Mouse (Mus musculus) cerebellum, adult 2 months (tissue): ENCODE measurements around the gene Dcaf11.

Experiments used
- CTCF ChIP-seq: fragments of 200-500 bp; IDR thresholded peaks from 2 replicates; pipeline ENCODE4 v1.5.1; 2011; ENCODE audit warnings: low read depth, mild to moderate bottlenecking, control low read depth, low read length, moderate library complexity, borderline replicate concordance; ENCODE audit not compliant: insufficient read depth
- POLR2A ChIP-seq: fragments of 200-500 bp; IDR thresholded peaks from 2 replicates; pipeline ENCODE4 v1.6.1; 2011; ENCODE audit warnings: low read length, control low read depth, borderline replicate concordance; ENCODE audit not compliant: insufficient read depth

DNA sequence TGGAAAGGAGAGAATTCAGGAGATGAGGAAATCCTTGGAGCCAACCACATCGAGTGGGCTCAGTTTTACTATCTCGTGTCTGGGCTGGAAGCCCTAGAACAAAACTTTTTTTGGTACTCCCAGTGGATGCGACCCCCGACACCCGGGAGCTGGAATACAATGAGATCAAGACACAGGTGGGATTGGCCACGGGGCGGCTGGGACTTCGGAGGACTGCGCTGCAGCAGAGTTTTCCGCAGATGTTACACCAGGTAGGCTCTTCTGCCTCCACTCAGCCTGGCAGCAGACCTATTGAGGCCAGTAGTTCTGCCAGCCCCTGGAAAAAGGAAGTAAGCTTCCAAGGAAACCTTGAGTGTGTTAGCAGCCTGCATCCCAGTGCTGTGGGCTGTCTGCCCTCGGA is 3.4 kb downstream of the Dcaf11 start:
- no peak for TF ChIP-seq CTCF
- TF ChIP-seq POLR2A = no peak
